Mouse (Mus musculus): ENCODE measurements around the gene Zdhhc8.

Zdhhc8 gene

DNA sequence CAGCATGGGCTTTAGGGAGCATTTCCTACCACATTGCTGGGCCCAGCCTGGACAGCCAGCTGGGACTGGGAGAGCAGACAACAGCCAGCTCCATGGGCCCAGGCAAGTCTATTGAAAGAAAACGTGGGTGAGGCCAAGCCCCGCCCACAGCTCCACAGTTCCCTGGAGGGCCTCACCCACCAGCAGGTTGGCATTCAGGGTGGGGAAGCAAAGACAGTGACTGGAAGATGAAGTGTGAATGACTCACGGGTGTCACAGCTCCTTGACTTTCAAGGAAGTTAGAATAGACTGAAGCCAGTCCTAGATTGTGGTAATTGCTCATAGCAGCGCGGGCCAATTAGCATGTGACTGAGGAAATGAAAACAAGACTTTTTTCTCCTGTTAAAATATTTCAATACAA, 39.9 kb downstream of the Zdhhc8 start:
- Histone ChIP-seq H3K36me3 (ENCODE audit: control insufficient read depth, insufficient read depth, low read length, poor library complexity, severe bottlenecking) (no peaks in the 10 kb centered on the region), H3K27me3 (ENCODE audit: control insufficient read depth, insufficient read depth, low read length, poor library complexity, severe bottlenecking) (no peaks in the 10 kb centered on the region)
- peak; percentile 23 for DNase-seq (ENCODE audit: low read depth, low spot score)

GRCm38 (mm10) chr16:18194208-18194985, 40.5 kb downstream of the Zdhhc8 start:
- no peaks in the 10 kb centered on the region for H3K27me3 ChIP-seq (ENCODE audit: control insufficient read depth, insufficient read depth, low read length, poor library complexity, severe bottlenecking)
- no peak for DNase-seq (ENCODE audit: low read depth, low spot score)
- no peaks in the 10 kb centered on the region for H3K36me3 ChIP-seq (ENCODE audit: control insufficient read depth, insufficient read depth, low read length, poor library complexity, severe bottlenecking)

- H3K36me3 ChIP-seq (ENCODE audit: control insufficient read depth, insufficient read depth, low read length, poor library complexity, severe bottlenecking), result no peaks in the 10 kb centered on the region
- no peaks in the 10 kb centered on the region for H3K27me3 ChIP-seq (ENCODE audit: control insufficient read depth, insufficient read depth, low read length, poor library complexity, severe bottlenecking)
These were observed 43.9 kb downstream of the Zdhhc8 start for GRCm38 (mm10) chr16:18191006-18191405.

GRCm38 (mm10) chr16:18187221-18187620, 47.7 kb downstream of the Zdhhc8 start:
- DNase-seq (ENCODE audit: low read depth, low spot score), result no peak
- Histone ChIP-seq H3K36me3 (ENCODE audit: control insufficient read depth, insufficient read depth, low read length, poor library complexity, severe bottlenecking) (no peaks in the 10 kb centered on the region), H3K27me3 (ENCODE audit: control insufficient read depth, insufficient read depth, low read length, poor library complexity, severe bottlenecking) (no peaks in the 10 kb centered on the region)

More at GRCm38 (mm10) chr16:18191006-18191405, 43.9 kb downstream of the Zdhhc8 start:
- no peak for DNase-seq (ENCODE audit: low read depth, low spot score)

DNA sequence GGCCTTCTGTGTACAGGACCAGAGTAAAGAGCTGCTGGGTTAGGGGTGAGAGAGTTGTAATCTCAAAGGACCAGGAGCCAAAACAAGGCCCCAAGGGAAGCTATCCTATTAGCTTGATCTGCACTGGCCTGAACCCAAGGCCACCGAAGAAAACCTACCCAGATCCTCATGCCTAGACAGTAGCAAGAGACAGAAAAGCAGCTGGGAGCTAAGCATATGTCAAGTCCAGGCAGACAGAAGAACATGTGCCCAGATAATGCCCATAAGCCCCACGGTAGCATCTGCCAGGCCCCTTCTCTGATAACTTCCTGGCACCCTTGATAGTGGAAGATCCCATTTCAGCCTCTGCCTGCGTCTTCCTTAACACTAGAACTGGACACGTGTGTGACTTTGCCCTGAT, 48.1 kb downstream of the Zdhhc8 start:
- DNase-seq (ENCODE audit: low read depth, low spot score), result no peak
- H3K36me3 ChIP-seq (ENCODE audit: control insufficient read depth, insufficient read depth, low read length, poor library complexity, severe bottlenecking), result no peaks in the 10 kb centered on the region

DNA sequence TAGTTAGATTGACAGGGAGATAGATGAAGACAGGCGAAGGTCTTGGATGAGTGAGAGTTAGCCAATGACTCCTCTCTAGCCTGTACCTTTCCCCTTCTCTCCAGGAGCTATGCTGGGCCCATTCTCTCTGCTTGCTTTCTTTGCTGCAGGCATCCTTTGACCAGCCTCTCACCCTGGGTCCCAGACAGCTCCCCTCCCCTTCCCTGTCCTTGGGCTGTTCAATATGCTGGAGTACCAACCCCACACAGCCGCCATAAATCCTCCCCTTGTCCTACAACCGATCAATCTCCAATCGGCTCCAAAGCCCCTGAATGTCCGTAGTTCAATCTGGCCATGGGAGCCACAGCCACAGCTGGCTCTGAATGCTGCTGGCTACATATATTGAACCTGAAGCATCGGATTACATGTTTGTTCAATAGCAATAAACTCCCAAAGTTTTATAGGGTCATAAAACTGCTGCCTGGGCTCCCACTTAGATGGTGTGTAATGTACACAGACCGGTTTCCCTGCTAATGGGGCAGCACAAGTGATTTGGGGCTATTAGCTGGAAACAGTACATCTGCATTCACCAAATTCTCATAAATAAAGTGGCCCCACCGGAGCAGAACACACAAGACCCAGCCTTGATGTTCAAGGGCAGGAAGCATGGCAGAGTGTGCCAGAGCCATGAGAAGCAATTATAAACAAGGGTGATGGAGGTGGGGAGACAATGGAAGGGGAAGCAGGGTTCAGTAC, 49.1 kb downstream of the Zdhhc8 start:
- Histone ChIP-seq H3K27me3 (ENCODE audit: control insufficient read depth, insufficient read depth, low read length, poor library complexity, severe bottlenecking) (no peaks in the 10 kb centered on the region), H3K36me3 (ENCODE audit: control insufficient read depth, insufficient read depth, low read length, poor library complexity, severe bottlenecking) (no peaks in the 10 kb centered on the region)
- DNase-seq (ENCODE audit: low read depth, low spot score), result no peak

More for the DNA sequence above, 48.1 kb downstream of the Zdhhc8 start:
- no peaks in the 10 kb centered on the region for H3K27me3 ChIP-seq (ENCODE audit: control insufficient read depth, insufficient read depth, low read length, poor library complexity, severe bottlenecking)

GRCm38 (mm10) chr16:18182766-18183165, 52.2 kb downstream of the Zdhhc8 start:
- no peak for DNase-seq (ENCODE audit: low read depth, low spot score)
- H3K27me3 ChIP-seq (ENCODE audit: control insufficient read depth, insufficient read depth, low read length, poor library complexity, severe bottlenecking), result no peaks in the 10 kb centered on the region
- no peaks in the 10 kb centered on the region for H3K36me3 ChIP-seq (ENCODE audit: control insufficient read depth, insufficient read depth, low read length, poor library complexity, severe bottlenecking)

GRCm38 (mm10) chr16:18181398-18181797, 53.5 kb downstream of the Zdhhc8 start:
- H3K27me3 ChIP-seq (ENCODE audit: control insufficient read depth, insufficient read depth, low read length, poor library complexity, severe bottlenecking), result no peaks in the 10 kb centered on the region
- H3K36me3 ChIP-seq (ENCODE audit: control insufficient read depth, insufficient read depth, low read length, poor library complexity, severe bottlenecking), result no peaks in the 10 kb centered on the region
- DNase-seq (ENCODE audit: low read depth, low spot score), result no peak

GRCm38 (mm10) chr16:18179591-18179990, 55.3 kb downstream of the Zdhhc8 start:
- H3K36me3 ChIP-seq (ENCODE audit: control insufficient read depth, insufficient read depth, low read length, poor library complexity, severe bottlenecking), result no peaks in the 10 kb centered on the region
- H3K27me3 ChIP-seq (ENCODE audit: control insufficient read depth, insufficient read depth, low read length, poor library complexity, severe bottlenecking), result no peaks in the 10 kb centered on the region
- no peak for DNase-seq (ENCODE audit: low read depth, low spot score)

GRCm38 (mm10) chr16:18176758-18177157, 58.2 kb downstream of the Zdhhc8 start:
- peak; percentile 4 for DNase-seq (ENCODE audit: low read depth, low spot score)
- Histone ChIP-seq H3K27me3 (ENCODE audit: control insufficient read depth, insufficient read depth, low read length, poor library complexity, severe bottlenecking) (no peaks in the 10 kb centered on the region), H3K36me3 (ENCODE audit: control insufficient read depth, insufficient read depth, low read length, poor library complexity, severe bottlenecking) (no peaks in the 10 kb centered on the region)

GRCm38 (mm10) chr16:18175817-18176541, 59.0 kb downstream of the Zdhhc8 start:
- Histone ChIP-seq H3K27me3 (ENCODE audit: control insufficient read depth, insufficient read depth, low read length, poor library complexity, severe bottlenecking) (no peaks in the 10 kb centered on the region), H3K36me3 (ENCODE audit: control insufficient read depth, insufficient read depth, low read length, poor library complexity, severe bottlenecking) (no peaks in the 10 kb centered on the region)
- no peak for DNase-seq (ENCODE audit: low read depth, low spot score)

DNA sequence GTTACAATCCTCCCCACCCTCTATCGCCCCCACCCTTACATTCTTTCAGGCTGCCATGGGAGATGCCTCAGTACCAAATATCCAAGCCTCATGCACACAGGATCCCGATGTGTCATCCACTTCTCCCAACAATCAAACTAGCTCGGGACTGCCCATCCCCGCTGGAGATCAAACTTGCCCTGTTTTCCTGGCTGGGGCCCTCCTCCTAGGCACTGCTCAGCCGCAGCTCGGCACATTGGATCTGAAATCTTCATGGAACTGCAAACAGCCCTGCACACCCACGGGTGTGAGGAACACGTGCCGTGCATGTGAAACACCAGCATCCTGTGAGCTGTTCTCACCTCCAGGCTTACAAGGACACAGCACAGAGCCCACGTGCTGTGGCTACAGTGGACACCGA, 61.1 kb downstream of the Zdhhc8 start:
- Histone ChIP-seq H3K36me3 (ENCODE audit: control insufficient read depth, insufficient read depth, low read length, poor library complexity, severe bottlenecking) (no peaks in the 10 kb centered on the region), H3K27me3 (ENCODE audit: control insufficient read depth, insufficient read depth, low read length, poor library complexity, severe bottlenecking) (no peaks in the 10 kb centered on the region)
- no peak for DNase-seq (ENCODE audit: low read depth, low spot score)

DNA sequence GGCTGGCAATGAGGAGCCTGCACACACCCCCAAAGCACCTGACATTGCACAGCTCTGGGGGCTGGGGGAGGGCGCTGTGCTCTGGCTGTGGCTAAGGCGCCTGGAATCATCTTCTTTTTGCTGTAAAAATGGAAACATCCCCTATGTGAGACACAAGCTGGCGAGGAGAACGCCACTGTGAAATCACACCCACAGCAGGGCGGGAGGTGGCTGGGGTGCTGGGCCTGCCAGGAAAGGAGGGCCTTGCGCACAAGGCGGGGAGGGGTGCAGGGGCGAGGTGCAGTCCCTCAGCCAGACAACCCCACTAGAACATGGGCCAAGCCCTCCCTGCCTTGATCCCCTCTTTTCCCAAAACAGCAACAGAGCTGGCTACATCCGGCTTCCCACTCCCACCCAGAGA, 61.7 kb downstream of the Zdhhc8 start:
- DNase-seq (ENCODE audit: low read depth, low spot score), result no peak
- Histone ChIP-seq H3K36me3 (ENCODE audit: control insufficient read depth, insufficient read depth, low read length, poor library complexity, severe bottlenecking) (no peaks in the 10 kb centered on the region), H3K27me3 (ENCODE audit: control insufficient read depth, insufficient read depth, low read length, poor library complexity, severe bottlenecking) (no peaks in the 10 kb centered on the region)

DNA sequence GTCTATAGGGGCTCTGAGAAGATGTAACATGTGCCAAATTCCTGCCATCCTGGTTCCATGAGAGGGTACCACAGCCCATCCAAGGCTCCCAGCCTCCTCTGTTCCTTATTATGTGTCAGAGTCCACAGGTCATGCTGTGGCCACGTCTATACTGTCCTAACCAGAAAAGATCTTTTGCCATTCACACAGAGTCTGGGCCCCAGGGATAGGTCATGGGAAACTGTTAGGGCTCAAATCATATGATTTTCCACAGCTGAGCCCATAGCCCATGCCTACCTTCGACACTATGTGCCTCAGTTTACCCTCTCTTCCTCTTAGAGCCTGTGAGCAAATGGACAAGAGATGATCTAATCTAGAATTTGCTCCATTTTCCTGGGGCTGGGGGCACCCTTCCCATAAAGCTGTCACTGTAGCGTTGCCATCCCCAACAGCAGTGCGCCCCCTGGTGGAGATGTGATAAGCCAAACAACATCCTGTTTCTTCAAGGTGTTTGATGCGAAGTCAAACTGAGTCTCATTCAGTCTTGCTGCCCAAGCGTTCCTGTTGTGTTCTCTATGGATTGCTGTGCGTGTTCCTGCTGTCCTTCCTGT, 62.6 kb downstream of the Zdhhc8 start:
- no peaks in the 10 kb centered on the region for H3K27me3 ChIP-seq (ENCODE audit: control insufficient read depth, insufficient read depth, low read length, poor library complexity, severe bottlenecking)
- H3K36me3 ChIP-seq (ENCODE audit: control insufficient read depth, insufficient read depth, low read length, poor library complexity, severe bottlenecking), result no peaks in the 10 kb centered on the region
- peak; percentile 71 for DNase-seq (ENCODE audit: low read depth, low spot score)

Measured in splenic B cell, adult 2 months (primary cell).